Mouse (Mus musculus) thymus, postnatal 10 days (tissue): ENCODE measurements at regions not wholly inside any gene's neighbourhood (a gene's known extent, or its start where the extent isn't known, plus 50 kb on each side); places are given as distances from the start of the nearest gene placed in this dataset.

Experiments used
- DNase-seq, 2 experiments: peaks; one replicate each; pipeline ENCODE4 v3.0.0; 2021; ENCODE audit warnings: low spot score in 2 of 2

DNA sequence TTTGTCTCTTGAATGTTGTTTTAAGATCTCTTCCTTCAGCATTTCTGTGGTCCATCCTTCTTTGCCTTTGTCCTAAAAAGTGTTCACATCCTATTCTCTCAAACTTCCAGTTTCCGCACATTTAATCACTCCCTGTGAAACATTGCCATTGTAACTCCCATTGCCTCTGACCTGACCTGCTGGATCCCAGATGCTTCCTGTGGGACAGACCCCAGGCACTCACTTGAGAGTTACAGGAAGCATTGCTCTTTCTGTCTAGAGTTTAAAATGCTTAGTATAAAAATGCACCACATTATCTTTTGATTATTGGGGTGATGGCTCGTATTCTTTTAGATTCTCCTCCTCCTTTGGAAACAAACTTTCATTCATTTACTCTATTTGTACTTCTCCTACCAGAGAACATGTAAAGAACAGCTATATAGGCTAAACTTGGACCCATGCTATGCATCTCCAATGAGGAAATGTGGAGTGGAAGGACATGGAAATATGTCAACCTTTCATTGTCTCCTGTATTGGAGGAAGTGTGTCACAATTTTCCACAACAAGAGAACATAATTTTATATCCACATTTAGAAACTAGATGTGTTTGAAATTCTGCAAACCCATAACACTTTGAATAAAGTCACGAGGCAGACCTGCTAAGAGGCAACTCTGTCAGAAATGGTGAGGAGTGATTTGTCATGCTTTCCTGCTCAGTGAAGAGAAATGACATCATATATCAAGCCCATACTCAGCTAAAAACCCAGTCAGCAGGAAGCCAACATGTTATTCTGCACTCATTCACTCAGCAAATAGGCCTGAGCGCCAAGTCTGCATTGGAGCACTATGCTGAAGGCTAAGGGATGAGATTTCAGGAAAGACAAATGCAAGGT lies 308.8 kb upstream of the Marcks start:
- no peak for DNase-seq

DNA sequence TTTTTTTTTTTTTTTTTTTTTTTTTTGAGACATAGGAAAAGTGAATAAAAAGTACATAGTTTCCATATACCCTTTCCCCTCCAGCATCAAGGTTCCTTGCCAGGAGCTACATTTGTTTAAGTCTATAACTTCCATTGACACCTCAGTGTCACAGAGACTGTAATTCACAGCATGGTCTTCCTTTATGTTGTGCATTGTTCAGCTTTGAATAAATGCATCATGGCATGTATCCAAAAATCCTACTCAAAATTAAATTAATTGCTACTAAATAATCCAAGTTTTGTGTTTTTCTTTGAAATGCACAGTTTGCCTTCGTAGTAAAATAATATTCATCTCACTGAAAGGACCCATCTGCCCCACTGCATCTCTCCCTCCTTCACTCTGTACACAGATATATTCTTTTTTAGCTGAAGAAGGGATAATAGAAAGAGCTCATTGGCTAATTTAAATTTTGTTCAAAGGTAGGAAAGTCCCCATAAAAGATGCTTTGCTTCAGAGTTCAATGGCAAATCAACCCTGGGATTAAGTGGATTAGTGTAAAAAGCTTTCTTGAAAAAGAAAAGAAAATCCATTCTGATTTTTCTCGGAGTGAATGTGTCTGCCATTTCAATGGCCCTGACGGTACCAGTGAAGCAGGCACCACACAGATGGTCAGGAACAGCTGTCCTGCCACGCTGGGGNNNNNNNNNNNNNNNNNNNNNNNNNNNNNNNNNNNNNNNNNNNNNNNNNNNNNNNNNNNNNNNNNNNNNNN lies 301.3 kb upstream of the Marcks start:
- DNase-seq: no peak

DNA sequence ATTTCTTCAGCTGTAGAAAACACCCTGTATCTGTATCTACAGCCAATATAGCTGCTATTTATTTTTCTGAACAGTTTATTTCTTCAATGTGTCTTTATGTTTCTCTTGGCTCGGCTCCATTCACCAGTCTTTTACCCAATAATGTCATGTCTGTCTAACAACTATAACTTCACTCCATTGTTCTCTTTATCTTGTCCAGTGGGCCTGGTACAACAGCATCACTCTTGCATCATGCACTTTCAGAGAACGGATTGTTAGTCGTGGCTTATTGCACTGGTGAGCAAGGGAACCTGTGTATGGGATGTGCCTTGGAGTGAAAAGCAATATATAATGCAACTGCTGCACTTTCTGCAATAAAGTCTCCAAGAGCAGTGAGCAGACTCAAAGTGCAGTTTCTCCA lies 299.6 kb upstream of the Marcks start:
- DNase-seq: no peak

DNA sequence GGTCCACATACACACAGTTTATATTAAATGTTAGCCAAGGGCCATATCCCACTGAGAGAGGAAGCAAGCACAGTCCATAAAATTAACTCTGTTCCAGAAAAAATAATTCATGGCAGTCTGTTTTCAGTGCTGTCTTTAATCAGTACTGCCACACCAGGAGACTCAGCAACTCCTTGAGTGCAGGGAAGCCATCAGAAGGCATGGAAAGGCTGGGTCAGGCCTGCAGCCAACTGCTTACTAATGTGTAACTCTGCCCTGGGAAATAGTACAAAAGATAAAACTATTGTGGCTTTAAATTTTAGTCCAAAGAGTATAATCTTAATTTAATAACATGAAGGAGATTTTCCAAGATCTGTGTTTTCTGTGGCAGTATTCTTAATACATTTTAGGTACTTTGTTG lies 298.1 kb upstream of the Marcks start:
- DNase-seq: no peak

DNA sequence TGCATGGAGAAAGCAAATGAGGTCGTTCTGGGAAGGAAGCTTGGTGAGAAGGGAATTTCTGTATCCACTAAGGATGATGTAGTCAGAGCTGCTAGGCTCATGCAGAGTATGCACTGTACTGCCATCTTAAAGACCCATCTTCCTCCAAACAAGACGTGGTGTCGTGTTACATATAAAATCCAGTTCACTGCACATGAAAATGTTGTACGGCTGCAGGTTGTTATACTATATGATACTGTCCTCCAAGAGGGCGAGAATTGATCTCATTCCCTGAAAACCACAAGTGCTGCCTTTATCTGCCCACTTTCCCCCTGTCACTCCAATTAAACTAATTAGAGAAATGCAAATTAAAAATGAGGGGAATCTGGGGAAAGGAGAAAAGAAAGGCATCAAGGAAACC lies 295.5 kb upstream of the Marcks start:
- no peak for DNase-seq

DNA sequence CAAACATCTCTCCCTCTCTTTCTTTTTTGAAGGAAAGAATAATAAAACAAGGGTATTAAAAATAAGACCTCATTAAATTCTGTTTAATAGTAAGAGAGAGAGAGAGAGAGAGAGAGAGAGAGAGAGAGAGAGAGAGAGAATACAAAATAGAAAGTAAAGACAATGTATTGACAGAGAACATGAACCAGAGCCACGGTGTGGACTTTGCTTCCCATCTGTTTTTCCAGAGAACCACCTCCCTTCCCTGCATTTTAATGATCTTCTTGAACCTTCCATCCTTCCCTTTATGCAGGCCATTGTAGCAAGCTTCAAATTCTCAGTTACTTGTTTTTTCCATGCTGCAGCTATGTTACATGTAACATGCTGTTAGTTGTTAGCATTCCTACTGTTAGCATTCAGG lies 284.3 kb upstream of the Marcks start:
- no peak for DNase-seq

DNA sequence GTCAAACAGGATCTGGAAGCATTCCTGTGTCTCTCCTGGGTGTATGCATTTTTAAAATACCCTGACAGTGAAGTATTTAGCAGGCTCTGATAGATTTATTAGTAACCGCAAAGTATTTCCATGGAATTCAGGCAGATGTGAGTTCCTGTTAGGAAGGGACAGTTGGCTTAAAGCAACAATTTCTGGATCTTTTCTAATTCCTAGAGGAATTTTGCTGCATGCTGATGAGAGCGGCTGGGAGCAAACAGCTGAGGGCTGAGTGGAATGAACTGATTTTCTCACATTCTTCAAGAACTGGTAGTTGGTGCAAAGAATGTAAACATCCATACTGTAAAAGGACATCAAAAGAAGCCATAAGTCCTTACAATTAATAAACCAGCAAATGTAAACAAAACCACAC lies 283.9 kb upstream of the Marcks start:
- no peak for DNase-seq

DNA sequence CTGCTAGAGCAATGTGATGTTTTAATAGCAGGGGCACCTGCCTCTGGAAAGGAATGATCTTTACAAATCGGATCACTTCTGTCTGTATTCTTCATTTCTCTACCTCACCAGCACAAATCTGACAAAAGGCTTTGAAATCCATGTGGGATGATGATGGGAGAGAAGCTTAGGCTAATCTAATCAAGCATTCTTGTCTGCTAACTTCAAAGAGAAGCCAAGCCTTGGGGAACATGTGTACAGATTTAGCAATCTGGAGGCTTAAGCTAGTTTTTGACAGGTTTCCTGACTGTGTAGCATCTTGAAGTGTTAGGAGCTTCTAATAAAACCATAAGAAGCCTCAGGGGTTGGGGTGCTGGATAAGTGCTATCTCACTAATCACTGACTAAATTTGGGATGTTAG lies 277.6 kb upstream of the Marcks start:
- DNase-seq: no peak

DNA sequence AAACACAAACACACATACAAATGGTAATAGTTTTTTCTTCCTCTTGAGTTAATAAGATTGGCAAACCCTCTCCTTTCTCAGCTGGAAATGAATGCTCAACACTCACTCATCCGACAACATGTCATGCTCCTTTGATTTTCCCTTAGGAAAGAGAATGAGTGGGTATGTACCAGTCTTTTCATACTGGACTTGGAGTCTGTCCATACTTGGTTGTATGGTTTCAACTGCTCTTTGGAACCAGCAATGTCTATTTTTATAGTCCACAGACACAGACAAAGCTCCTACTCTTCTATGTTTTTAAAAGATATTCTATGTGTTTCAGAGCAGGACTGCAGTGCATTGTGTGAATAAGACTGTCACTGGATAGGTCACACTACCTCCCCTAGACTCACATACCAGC lies 273.7 kb upstream of the Marcks start:
- DNase-seq: no peak

DNA sequence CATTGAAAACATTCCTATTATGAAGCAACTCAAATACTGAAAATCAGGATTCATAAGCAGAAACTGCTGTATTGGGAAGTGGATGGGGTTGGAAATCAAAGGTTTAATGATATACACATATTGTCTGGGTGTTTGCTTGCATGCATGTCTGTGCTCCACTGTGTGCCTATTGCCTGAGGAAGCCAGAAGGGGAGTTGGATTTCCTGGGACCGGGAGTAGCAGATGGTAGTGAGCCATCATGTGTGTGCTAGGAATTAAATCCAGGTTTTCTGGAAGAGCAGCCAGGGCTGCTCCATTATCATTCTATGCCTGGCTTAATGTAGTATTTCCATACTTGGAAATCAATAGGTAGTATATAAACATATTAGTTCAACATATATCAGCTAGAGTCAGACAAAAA lies 271.0 kb upstream of the Marcks start:
- DNase-seq: no peak

DNA sequence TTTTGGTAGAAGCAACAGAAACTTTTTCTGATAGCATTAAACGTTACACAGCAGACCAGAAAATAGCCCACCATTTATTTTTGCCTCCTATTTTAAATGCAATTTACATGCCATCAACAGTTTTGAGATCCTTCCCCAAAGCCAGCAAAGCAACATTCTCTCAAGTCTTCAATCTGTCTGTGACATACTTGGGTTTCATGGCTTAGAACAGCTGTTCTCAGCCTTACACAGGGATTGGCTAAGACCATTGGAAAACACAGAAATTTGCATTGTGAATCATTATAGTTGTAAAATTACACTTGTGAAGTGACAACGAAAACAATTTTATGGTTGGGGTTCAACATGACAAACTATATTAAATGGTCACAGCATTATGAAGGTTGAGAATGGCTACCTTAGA lies 268.8 kb upstream of the Marcks start:
- no peak for DNase-seq

DNA sequence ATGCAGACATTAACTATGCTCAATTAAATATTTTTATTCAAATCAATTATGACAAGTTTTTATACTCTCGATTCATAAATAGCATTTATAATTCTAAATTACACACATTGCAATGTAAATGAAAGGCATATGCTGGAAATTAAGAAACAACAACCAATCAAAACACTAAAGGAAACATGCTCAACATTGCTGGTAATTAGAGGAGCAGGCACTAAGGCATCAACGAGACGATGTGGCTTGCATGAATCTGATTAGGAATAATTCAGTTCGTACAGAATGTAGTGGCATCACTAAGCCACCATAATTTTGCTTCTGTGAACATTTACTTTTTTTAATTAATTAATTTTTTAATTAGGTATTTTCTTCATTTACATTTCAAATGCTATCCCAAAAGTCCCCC lies 266.2 kb upstream of the Marcks start:
- no peak for DNase-seq

DNA sequence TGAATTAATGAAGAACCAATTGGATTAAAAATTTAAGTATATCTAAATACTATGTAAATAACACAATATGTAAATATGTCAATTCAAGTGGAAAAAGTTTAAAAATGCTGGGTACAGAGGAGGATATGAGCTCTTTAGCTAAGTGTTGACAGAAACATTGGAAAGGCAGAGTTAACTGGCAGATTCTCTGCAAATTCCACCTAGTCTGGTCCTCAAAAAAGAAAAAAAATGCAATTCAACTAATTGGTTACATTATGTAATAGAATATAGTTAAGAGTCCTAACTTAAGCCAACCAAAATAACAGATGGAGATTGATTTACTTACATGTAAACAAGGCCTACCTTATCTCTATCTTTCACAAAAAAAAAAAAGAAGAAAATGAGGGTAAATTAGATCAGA lies 265.7 kb upstream of the Marcks start:
- DNase-seq: no peak

DNA sequence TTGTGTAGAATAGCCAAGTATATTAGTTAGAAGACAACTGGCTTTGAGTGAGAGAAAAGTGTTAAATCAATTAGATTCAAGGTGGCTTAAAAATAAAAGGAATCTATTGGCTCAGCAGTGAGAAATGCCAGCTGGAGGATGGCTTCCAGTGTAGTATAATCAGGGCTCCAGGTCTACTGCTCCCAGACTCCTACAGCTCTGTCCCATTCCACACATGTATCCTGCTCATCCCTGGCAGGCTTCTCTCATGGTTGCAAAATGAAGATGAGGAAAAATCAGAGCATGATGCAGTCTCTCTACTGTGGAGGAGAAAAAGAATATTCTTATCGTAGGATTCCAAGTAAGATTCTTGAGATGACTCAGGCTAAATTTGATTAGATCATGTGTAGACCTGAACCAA lies 263.7 kb upstream of the Marcks start:
- no peak for DNase-seq

DNA sequence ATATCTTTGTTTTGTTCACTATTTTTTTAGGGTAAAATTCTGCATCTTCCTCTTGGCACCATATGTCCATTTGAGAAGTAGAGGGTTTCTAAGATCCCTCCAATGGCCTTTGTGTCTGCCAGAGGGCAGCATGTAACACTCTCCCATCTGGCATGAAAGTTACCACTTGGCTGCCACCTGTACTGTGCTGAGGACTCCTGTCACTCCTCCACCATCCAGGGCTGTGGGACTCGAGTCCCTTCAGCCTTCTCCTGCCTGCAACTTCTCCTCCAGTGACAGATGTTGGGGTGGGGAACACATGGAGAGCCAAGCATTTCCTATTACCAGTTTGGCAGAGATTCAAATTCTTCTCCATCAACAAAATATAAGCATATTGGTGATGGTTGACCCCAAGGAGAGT lies 262.3 kb upstream of the Marcks start:
- DNase-seq: no peak

DNA sequence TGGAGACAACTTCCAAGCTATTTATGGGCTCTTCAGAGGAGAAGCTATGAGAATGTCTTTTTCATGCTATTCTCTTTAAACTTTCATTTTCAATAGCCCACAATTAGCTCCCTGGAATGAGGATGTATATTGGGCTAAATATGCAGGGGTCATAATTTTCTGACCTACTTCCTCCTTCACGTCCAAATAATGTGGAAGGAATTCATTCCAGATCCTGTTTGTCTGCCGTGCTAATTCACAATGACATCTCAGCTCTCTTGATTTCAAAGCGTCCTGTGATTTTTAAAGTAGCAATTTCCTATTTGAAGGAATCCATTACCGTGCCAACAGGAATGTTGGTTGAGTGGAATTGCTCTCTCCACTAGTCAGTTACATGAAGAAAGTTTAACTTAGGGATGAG lies 261.7 kb upstream of the Marcks start:
- DNase-seq: no peak

DNA sequence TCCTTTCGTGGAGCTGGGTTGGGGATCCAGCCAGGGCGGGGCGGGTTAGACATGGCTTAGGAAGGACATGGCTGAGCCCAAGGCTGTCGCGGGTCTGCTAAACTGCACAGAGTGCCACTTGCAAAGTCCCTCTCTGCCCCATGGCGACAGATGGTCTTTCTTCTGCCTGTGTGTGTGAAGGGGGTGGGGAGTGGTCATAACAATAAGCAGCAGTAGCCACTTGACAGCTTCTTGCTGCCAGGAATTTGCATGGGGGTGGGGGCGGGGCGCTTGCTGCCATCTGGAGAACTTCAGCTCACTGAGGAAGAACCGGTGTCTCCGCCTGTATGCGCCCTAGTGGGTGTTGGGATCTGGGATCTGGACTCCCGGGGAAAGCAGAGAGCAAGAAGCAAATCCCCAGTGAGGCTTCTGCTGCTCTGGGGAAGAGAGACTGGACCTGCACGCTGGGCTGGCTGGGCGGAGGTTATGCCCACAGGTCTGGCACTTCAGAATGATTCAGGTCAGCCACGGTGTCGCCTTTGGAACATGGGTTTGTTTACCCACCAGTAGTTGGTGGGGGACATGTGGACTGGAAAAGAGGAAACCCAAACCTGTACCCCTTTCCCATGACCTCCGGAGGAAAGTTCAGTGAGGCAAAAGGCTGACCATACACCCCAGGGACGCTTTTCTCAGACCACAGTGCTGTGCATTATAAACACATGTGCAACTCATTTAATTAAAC lies 258.7 kb upstream of the Marcks start:
- DNase-seq: no peak

DNA sequence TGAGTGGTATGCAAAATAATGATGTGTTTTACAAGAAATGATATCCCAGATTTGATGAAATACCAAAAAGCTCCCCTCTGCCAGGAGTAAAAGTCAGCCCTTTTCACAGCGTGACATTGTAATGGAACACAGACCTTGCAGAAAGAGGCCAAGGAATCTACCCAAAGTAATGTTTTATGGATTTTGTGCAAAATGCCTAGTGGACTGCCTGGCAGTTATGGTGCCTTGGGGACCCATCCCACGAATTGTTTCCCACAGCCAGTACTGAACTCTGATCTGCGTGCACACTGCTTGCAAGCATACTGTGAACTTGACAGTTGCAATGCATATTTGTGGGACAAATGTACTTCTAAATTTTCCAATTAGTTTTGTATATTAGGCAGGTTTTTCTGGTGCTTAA lies 251.3 kb upstream of the Marcks start:
- no peak for DNase-seq

DNA sequence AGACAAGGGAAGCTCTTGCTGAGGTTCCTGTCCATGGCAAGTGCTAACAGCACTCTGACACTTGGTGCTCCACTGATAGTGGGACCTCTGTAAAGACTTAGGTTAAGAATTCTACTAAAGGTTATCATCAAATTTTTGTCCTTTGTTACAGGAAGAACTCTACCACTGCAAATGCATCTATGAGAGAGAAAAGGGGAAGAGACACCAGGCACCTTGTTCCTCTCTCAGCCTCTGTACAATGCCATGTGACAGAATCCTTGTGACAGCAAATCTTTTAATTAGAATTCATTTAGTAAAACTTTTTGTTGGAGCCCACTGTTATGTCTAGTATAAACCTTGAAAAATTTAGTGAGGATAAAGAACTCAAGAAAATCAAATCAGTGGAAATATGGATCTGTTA lies 247.5 kb upstream of the Marcks start:
- DNase-seq: no peak

DNA sequence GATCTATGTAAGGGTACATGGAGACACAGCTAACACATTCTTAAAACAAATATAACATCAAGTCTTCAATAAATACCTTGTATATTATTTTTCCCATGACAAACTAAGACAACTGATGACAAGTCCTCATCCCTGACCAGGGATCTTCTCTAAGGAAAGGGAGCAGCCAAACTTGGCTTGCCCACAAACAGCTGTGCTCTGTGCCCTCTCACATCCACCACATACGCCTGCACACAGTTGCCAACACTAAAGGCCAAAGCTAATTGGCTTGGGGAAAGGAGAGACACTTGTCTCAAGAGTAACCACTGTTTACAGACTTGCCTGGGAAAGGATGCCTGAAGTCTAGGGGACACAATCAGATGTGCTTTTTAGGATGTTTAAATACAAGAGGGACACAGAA lies 241.3 kb upstream of the Marcks start:
- DNase-seq: no peak

DNA sequence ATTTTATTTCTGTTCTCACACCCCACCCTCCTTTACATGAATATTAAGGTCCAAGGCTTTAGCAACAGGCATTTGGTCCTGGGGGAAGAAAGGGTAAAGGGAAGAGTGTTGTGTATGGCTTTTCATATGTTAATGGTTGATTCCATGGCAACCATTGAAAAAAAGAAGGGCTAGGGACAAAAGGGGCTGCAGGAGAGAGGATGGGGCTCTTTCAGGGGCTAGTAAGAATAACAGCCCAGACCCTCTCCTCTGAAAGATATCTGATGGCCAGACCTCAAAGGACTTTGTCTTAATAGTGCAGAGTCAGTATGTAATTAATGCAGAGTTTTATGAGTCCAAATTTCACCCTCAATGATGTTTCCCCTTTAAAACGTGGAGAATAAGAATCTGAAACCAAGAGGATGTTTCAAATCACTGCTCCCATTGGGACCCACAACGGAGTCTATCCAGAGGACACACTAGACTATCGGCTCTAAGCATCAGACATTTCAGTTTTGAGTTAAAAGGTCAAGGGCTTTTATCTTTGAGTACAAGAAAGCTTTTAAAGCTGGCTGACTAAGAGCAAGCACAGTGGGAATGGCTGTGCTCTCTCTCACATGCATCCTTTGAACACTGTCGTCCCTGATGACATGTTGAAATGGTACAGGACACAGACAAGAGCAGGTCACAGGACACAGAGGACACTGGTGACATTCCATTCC lies 239.4 kb upstream of the Marcks start:
- DNase-seq: no peak
